Mouse (Mus musculus) CD4-positive naive resting alpha-beta T cell, adult 57 days (primary cell): ENCODE data around the gene Pkp3. TPM values are rescaled to one million over a fixed set of nuclear protein-coding genes. Genes with fewer than 3 reads are reported as not detected.

ENCODE experiments used
- total RNA-seq: library from RNA; stranded (reverse); gene quantifications from one replicate; pipeline ENCODE4 v1.2.4, GENCODE M21; 2023

Gene Pkp3
- 39.7 TPM for total RNA-seq

GRCm38 (mm10) chr7:141077841-141078240, at the start of gene Pkp3:
Pkp3 (plus strand) TSS chr7:141078218.

GRCm38 (mm10) chr7:141028831-141029230, 49.2 kb upstream of the Pkp3 start, which contains the start of gene Gm17387:
Gm17387 (plus strand) TSS chr7:141029131.

GRCm38 (mm10) chr7:141060426-141061242, 17.4 kb upstream of the Pkp3 start, which contains the start of gene B4galnt4:
B4galnt4 (plus strand) TSS chr7:141061104.

GRCm38 (mm10) chr7:141099911-141100691, 22.1 kb downstream of the Pkp3 start, which contains the start of gene Sigirr:
Sigirr (minus strand) TSS chr7:141100572.

GRCm38 (mm10) chr7:141117636-141118035, 39.6 kb downstream of the Pkp3 start, which contains the start of gene Ano9:
Ano9 (minus strand) TSS chr7:141117806.

GRCm38 (mm10) chr7:141122245-141122644, 44.2 kb downstream of the Pkp3 start, which contains the start of gene Ptdss2:
Ptdss2 (plus strand) TSS chr7:141122382.

Other genes with a start within 250 kb of the Pkp3 start
- gene Urah, start 243.2 kb upstream of the Pkp3 start, total RNA-seq: not detected
- not detected for gene Scgb1c1, start 232.7 kb upstream of the Pkp3 start, total RNA-seq
- gene Odf3, start 230.4 kb upstream of the Pkp3 start, total RNA-seq: not detected
- not detected for gene Gm45785, start 221.9 kb upstream of the Pkp3 start, total RNA-seq
- gene Ric8a, start 221.3 kb upstream of the Pkp3 start, total RNA-seq: 104 TPM
- 28.0 TPM for gene Bet1l, start 220.6 kb upstream of the Pkp3 start, total RNA-seq
- gene Psmd13, start 196.2 kb upstream of the Pkp3 start, total RNA-seq: 79.0 TPM
- 7.8 TPM for gene Sirt3, start 195.9 kb upstream of the Pkp3 start, total RNA-seq
- not detected for gene Cox8b, start 177.8 kb upstream of the Pkp3 start, total RNA-seq
- gene Nlrp6, start 157.3 kb upstream of the Pkp3 start, total RNA-seq: not detected
- 11.0 TPM for gene Pgghg, start 136.8 kb upstream of the Pkp3 start, total RNA-seq
- gene Ifitm5, start 127.9 kb upstream of the Pkp3 start, total RNA-seq: not detected
- not detected for gene Gm45717, start 122.3 kb upstream of the Pkp3 start, total RNA-seq
- 19.8 TPM for gene Ifitm2, start 122.2 kb upstream of the Pkp3 start, total RNA-seq
- 5.5 TPM for gene Ifitm1, start 111.0 kb upstream of the Pkp3 start, total RNA-seq
- gene Ifitm3, start 67.4 kb upstream of the Pkp3 start, total RNA-seq: 12.2 TPM
- 1.9 TPM for gene Ifitm6, start 60.3 kb upstream of the Pkp3 start, total RNA-seq
- gene Gm17387, start 49.1 kb upstream of the Pkp3 start, total RNA-seq: not detected
- gene B4galnt4, start 17.1 kb upstream of the Pkp3 start, total RNA-seq: 1.3 TPM
- 76.9 TPM for gene Sigirr, start 22.4 kb downstream of the Pkp3 start, total RNA-seq
- 0.30 TPM for gene Ano9, start 39.6 kb downstream of the Pkp3 start, total RNA-seq
- 12.8 TPM for gene Ptdss2, start 44.2 kb downstream of the Pkp3 start, total RNA-seq
- 43.4 TPM for gene Rnh1, start 94.6 kb downstream of the Pkp3 start, total RNA-seq
- 31.0 TPM for gene Hras, start 115.8 kb downstream of the Pkp3 start, total RNA-seq
- 4.7 TPM for gene Lrrc56, start 115.9 kb downstream of the Pkp3 start, total RNA-seq
- gene Lmntd2, start 135.9 kb downstream of the Pkp3 start, total RNA-seq: 3.3 TPM
- 10.2 TPM for gene Rassf7, start 137.6 kb downstream of the Pkp3 start, total RNA-seq
- 165 TPM for gene Phrf1, start 150.6 kb downstream of the Pkp3 start, total RNA-seq
- gene Irf7, start 188.3 kb downstream of the Pkp3 start, total RNA-seq: 47.4 TPM
- gene Cdhr5, start 198.6 kb downstream of the Pkp3 start, total RNA-seq: not detected
- not detected for gene Sct, start 200.9 kb downstream of the Pkp3 start, total RNA-seq
- gene Drd4, start 213.8 kb downstream of the Pkp3 start, total RNA-seq: not detected
- gene Deaf1, start 249.5 kb downstream of the Pkp3 start, total RNA-seq: 68.8 TPM
- gene Tmem80, start 249.5 kb downstream of the Pkp3 start, total RNA-seq: 24.8 TPM